Mouse (Mus musculus) megakaryocyte, adult 5-6 weeks (primary cell): ENCODE measurements around the gene Camk1d. TPM values are rescaled to one million over a fixed set of nuclear protein-coding genes. Genes with fewer than 3 reads are reported as not detected.
A peak's percentile ranks its signal among the peaks of the same experiment; 100 is the strongest.
"Not testable (repeated sequence)": the region's sequence is repeated elsewhere in the genome, so short reads cannot be mapped to it uniquely, and the experiment has no call there.

Experiments used
- ATAC-seq: 2 replicates; pipeline ENCODE4 v1.8.0; 2016; ENCODE audit warnings: mild to moderate bottlenecking, inconsistent platforms; ENCODE audit not compliant: poor library complexity, severe bottlenecking
- total RNA-seq, 2 experiments: library from RNA; stranded (forward) in 1 of 2; stranded (reverse) in 1 of 2; fragments of 153-499, 151-499 nt in 1 of 2; fragments of 221-1000, 200-1000 nt in 1 of 2; gene quantifications; 2 replicates each; pipeline versions ENCODE4 v1.2.3 to v1.2.4; 2015 to 2017

Gene Camk1d
- total RNA-seq, 2 experiments from 2014 or later, result 31.3 to 56.3 TPM

- no peak for ATAC-seq
Measured at GRCm38 (mm10) chr2:5418802-5419201, 295.5 kb downstream of the Camk1d start.

DNA sequence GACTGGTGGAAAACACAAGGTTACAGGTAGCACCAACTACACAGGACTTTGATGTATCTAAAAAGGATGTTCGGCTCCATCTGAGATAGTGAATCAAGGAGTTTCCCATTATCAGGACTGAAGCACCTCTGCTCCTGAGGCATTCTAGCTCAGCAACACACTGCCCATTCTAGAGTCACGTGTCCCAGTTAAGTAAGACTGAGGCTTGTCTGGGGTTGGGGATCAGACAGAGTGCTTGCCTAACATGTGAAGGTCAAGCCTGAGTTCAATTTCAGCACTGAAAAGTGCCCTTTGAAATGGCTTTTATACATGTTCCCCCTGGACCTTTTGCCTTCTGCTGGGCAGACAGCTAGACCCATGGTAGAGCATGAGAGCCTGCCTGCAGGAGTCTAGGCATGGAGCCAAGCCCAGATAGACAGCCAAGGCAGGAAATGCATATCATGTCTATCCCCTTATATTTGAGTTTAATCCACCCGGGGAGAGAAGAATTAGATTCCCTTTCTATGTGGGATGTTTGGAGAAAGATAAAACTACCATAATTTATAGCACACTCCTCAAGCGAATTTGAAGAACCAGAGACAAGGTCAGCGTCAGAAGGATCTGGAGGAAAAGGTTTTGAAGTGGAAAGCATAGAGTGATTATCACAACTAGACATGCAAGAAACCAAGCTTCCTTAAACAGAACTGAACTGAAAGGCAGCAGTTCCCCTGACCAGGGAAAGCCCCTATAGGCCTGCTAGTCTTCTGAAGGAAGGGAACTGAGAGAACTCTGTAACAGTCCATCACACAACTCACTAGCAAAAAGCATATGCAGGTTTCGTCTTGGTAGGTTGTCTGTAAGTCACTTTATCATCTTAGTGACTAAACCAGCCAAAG, 296.9 kb downstream of the Camk1d start:
- ATAC-seq, result peak; percentile 80

GRCm38 (mm10) chr2:5411774-5412173, 302.5 kb downstream of the Camk1d start:
- no peak for ATAC-seq

GRCm38 (mm10) chr2:5403850-5404249, 310.5 kb downstream of the Camk1d start:
- ATAC-seq, result no peak

DNA sequence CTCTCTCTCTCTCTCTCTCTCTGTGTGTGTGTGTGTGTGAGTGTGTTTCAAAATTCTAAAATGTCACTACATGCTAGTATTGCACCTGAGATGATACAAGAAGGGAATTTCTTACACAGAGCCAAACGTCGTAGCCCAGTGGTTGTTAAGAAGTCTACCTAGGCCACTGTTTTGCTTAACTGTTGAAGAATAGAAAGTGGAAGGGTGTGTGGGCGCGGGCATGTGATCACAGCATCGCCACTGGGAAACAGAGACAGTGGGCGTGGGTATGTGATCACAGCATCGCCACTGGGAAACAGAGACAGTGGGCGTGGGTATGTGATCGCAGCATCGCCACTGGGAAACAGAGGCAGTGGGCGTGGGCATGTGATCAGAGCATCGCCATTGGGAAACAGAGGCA, 312.3 kb downstream of the Camk1d start:
- no peak for ATAC-seq

DNA sequence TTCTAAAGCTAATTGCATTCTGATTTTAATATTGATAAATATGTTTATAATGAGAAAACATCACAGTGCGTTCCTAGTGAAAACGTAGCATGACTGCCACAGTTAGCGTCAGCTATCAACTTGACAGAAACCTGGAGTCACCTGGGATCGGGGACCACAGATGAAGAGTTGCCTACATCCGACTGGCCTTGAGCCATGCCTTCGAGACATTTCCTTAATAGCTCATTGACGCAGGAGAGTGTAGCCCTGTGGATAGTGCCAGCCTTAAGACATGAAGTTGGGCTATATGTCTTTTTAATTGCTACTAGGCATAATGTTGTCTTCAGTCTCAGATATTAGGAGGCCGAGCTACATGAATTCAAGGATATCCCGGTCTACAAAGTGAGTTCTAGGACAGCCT, 315.8 kb downstream of the Camk1d start:
- ATAC-seq, result no peak

GRCm38 (mm10) chr2:5398043-5398442, 316.3 kb downstream of the Camk1d start:
- no peak for ATAC-seq

GRCm38 (mm10) chr2:5397468-5397867, 316.8 kb downstream of the Camk1d start:
- ATAC-seq, result no peak

DNA sequence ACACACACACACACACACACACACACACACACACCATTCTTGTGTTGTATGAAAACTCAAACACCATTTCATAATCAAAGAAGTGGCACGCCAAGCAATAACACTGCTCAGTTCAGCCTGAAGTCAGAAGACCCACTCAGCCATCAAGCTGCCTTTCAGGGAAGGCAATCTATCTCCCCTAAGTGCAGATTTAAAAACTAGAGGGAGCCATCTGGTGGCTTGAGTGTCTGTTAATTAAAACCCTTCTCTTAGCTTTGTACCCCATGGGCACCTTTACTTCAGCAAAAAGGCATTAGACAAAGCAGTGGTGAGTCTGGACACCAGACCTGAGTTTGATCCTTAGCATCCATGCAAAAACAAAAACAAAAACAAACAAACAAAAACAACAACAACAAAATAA, 317.9 kb downstream of the Camk1d start:
- no peak for ATAC-seq

GRCm38 (mm10) chr2:5395873-5396272, 318.4 kb downstream of the Camk1d start:
- no peak for ATAC-seq

- ATAC-seq, result no peak
Measured at GRCm38 (mm10) chr2:5392921-5393320, 321.4 kb downstream of the Camk1d start.

GRCm38 (mm10) chr2:5392470-5392869, 321.8 kb downstream of the Camk1d start:
- no peak for ATAC-seq

- no peak for ATAC-seq
Measured at GRCm38 (mm10) chr2:5388381-5388780, 325.9 kb downstream of the Camk1d start.

DNA sequence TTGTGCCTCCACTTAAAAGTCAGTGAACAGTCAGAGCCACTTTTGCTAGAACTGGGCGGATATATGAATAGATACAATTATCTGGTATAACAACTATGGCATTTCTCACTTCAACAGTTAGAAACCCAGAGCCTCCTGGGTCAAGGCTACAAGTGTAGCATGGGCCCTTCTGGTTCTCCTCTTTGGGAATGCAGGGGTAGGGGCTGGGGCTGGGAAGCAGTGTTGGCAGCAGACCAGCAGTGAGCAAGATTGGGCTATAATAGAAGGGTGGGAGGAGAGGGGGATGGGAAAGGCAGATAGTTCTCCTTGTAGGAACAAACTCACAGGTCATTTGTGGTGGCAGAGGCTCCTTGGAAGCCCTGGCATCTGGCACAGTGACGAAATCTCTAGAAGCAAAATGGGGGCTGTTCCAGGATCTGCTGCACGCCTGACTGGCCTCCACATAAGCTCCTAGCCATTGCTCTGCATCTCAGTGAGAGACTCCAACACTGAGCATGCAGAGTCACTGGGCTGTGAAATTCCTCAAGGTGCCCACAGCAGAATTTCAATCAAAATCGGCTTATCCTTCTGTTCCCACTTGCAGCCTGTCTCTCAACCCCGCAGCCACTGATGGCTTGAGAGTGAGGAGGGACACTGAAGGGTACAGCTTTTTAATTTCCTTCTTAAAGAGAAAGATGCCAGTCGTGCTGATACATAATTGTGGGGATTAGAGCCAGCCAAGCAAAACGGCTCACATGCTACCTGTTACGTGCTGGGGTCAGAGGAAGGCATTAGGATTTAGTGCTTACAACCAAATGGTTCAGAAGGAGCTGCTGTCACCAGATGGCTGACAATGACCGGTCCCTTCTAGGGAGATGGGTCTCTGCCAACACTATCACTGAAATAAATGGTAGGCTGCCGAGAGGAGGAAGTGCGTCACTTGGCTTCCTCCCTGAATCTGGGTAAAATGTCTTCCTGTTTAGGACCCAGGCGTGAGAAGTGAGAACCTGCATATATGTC, 332.3 kb downstream of the Camk1d start:
- ATAC-seq, result no peak

GRCm38 (mm10) chr2:5380973-5381372, 333.3 kb downstream of the Camk1d start:
- ATAC-seq, result no peak

DNA sequence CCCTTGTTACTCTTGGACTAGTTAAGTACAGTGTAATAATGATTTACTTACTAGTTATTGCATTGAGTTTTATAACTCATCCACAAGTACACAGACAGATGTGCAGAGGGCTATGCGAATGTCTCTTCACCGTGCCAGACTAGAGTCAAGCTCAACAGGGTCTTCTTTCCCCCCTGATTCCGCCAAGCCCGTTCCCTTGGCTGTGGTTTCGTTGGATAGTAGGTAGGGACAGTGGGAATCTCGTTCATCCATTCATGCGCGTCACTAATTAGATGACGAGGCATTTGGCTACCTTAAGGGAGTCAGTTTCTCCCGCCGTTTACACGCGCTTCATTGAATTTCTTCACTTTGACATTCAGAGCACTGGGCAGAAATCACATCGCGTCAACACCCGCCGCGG, 335.4 kb downstream of the Camk1d start:
- not testable (repeated sequence) for ATAC-seq

- ATAC-seq, result no peak
Measured at GRCm38 (mm10) chr2:5378066-5378672, 336.1 kb downstream of the Camk1d start.

DNA sequence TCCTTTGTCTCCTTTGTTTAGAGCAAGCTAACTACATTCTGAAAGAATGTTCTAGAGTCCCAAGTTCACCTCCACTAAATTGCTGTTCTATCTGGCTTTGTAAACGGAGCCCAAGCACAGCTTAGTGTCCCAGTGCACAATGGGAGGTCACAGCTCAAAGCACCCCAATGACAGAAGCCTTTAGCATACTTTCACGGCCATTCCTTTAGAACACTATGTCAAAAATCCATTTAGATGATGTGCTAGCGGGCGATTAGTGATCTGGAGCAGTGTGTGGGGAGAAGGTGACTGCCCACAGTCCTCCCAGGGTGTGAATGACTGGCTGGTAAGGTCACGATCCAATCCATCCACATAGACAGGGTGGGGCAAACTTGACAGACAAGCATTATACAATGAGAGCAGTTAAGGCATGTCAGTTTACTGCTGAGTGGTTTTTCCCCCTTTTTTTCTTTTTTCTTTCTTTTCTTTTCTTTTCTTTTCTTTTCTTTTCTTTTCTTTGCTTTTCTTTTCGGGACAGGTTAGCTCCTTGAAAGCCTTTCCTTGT, 341.4 kb downstream of the Camk1d start:
- ATAC-seq, result no peak

DNA sequence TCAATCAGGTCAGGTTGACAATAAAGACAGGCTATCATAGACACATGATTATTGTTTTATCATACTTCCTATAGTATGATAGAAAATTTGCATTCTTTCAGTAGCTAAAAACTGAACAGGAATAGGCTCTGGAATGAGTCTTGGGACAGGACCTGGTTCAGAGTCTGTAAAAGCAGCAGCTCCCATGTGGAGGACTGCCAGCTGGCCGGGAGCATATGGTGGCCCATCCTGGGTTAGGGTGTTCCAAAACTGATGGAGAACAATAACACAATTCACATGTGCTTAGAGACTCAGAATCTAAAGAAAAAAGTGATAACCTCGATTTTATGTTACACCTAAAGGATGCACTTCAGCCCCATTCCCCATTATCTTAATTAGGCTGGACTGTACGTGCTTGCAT, 343.0 kb downstream of the Camk1d start:
- ATAC-seq, result no peak

DNA sequence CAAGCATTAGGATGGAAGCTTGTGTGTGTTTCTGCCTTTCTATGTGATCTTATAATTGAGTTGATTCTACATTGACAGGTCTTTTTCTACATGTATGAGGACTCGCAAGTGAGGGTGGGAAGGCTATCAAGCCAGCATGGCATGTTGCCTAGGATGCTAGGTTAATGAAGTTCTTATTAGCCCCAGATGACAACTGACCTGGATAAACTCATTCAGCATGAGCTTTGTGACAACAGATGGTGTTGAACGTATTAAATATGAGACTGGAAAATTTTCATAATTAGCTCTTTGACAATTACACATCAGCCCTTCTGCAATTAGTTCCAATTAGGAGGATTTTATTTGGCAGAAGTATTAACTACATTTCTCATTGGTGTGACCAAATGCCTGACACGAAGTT, 343.7 kb downstream of the Camk1d start:
- no peak for ATAC-seq

DNA sequence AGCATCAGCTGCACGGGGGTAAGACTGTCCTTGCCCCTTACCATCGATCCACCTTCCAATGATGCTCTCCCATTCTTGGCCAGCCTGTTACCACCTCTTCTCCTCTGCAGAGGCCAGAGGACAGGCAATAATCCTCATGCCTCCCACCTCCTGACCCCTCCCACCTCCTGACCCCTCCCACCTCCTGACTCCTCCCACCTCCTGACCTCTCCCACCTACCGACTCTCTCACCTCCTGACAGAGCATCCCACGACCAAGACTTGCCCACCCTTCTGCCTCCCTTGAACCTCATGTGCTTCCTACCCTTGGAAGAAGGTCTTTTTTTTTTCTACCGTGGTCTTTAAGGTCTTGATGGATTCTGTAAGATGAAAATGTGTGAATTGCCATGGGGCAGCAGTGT, 350.5 kb downstream of the Camk1d start:
- no peak for ATAC-seq
